Mouse (Mus musculus) bone marrow, adult 2 months (tissue): ENCODE results near the gene Gm11084. TPM values are rescaled to one million over a fixed set of nuclear protein-coding genes. Genes with fewer than 3 reads are reported as not detected.

Source experiments
- H3K27ac ChIP-seq: fragments of 200-500 bp; 2 replicates; pipeline ENCODE4 v1.5.1; 2012; ENCODE audit warnings: low read depth, mild to moderate bottlenecking, control low read depth, inconsistent platforms, low read length; ENCODE audit not compliant: control insufficient read depth, poor library complexity, insufficient read depth
- H3K4me1 ChIP-seq: fragments of 200-500 bp; 2 replicates; pipeline ENCODE4 v1.6.1; 2011; ENCODE audit warnings: low read length; ENCODE audit not compliant: control insufficient read depth, insufficient read depth
- H3K4me3 ChIP-seq: fragments of 200-500 bp; replicated peaks from 2 replicates; pipeline ENCODE3; 2011; ENCODE audit warnings: mild to moderate bottlenecking, low read depth, low read length, control low read depth; ENCODE audit not compliant: control insufficient read depth
- CTCF ChIP-seq: fragments of 200-500 bp; IDR thresholded peaks from 2 replicates; pipeline ENCODE4 v1.5.1; 2011; ENCODE audit warnings: low read length, control low read depth; ENCODE audit not compliant: control insufficient read depth, insufficient read depth
- POLR2A ChIP-seq: fragments of 200-500 bp; IDR thresholded peaks from 2 replicates; pipeline ENCODE4 v1.6.1; 2011; ENCODE audit warnings: low read depth, mild to moderate bottlenecking, control low read depth, low read length, borderline replicate concordance; ENCODE audit not compliant: control insufficient read depth
- WGBS: fragments of 180-500 bp; shearing (Covaris S2); methylation state at CpG from one replicate; pipeline ENCODE4 v1.1.7; 2018; 5-methylcytosine and 5-hydroxymethylcytosine counted together
- polyA plus RNA-seq: library from polyadenylated mRNA; stranded (reverse); fragments of >200 nt; gene quantifications from 2 replicates; pipeline ENCODE4 v1.2.4, GENCODE M21; 2011; ENCODE audit warnings: low replicate concordance; ENCODE audit not compliant: missing spikeins, insufficient read depth, insufficient read length

Gene Gm11084
- polyA plus RNA-seq, 1 experiment = not detected

DNA sequence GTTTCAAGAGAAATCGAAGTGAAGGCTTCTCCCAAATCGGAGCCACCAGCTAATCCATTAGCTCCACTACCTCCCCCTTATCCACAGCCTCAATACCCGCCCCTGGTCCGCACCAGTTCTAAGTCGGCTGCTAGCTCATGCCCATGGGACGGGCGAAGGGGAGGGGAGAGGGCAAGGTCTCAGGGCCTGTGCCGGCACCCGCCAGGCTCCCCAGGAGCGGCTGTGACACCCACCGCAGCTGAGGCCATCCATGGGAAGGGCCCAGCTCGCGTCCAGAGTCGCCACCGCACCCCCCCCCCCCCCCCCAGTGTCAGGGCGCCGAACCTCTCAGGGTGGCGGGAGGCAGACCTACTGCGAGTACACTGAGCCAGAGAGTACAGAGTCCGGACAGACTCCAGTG lies 26.1 kb upstream of the Gm11084 start:
- TF ChIP-seq POLR2A (no peak), CTCF (no peak)
- no peak overlapping the region for H3K4me3 ChIP-seq
- no peak overlapping the region for H3K27ac ChIP-seq
- WGBS = 72% methylated on average over 19 of the region's 20 CpGs
- peaks cover 2% of the 10 kb centered on the region for H3K4me1 ChIP-seq

DNA sequence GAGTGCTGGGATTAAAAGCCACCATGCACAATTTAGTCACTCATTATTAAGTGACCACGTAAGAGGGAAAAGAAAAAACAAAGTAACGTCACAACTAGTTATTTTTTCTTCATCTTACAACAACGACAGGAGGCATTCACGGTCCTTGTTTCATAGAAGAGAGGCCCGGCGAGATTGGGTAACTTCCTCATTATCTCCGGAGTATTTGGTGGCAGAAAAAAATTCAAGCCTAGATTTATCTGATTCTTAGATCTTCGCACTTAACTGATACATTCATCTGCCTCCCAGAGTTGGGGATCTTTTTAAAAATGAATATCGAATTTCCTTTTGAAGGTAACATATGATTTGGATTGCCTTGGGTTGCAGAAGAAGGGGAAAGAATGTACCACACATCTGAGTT lies 21.0 kb upstream of the Gm11084 start:
- Histone ChIP-seq H3K4me1 (peaks cover 5% of the 10 kb centered on the region; the same call in 1 of the 2 replicates), H3K27ac (peak overlapping the region; percentile 12; the same call in 1 of the 2 replicates), H3K4me3 (no peak overlapping the region)
- WGBS = 30% methylated on average over 9 of the region's 9 CpGs
- TF ChIP-seq CTCF = no peak
- TF ChIP-seq POLR2A = no peak

DNA sequence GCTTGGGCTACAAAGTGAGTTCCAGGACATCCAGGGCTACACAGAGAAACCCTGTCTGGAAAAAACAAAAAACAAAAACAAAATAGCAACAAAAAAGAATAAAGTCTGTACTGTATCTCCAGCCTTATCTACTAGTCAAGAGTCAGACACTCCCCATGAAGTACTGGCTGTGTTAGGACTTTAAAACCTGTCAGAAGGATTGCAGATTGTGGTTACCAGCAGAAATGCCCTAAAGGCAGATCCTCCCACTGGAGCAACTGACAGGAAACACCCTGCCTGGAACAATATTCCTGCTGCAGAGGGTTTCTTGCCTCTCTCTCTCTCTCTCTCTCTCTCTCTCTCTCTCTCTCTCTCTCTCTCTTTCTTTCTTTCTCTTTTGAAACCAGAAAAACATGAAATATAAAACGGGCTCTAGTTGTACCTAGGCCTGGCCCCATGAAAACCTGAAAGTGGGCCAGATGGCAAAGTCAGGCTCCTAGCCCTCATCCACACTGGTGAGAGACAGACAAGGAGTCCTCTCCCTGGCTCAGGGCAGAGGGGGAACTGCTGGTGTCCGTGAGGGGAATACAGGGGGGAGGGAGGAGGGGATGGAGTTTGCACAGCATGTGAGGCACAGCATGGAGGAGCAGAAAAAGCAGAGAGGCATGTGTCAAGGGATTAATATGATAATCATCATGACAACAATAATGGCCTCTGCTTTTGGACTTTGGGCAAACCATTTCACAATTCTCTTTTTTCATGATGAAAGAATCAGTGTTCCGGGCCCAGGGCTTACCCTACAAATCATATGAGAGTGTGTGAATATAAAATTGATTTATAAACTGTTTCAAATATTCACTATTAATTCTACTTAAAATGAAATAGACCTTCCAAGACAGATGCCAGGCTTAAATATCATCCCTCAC lies 19.3 kb upstream of the Gm11084 start:
- peak overlapping the region; percentile 6; the same call in 1 of the 2 replicates for H3K27ac ChIP-seq
- H3K4me3 ChIP-seq = no peak overlapping the region
- 27% methylated on average over 3 of the region's 3 CpGs for WGBS
- H3K4me1 ChIP-seq = peaks cover 5% of the 10 kb centered on the region; the same call in 1 of the 2 replicates
- TF ChIP-seq CTCF (no peak), POLR2A (no peak)

DNA sequence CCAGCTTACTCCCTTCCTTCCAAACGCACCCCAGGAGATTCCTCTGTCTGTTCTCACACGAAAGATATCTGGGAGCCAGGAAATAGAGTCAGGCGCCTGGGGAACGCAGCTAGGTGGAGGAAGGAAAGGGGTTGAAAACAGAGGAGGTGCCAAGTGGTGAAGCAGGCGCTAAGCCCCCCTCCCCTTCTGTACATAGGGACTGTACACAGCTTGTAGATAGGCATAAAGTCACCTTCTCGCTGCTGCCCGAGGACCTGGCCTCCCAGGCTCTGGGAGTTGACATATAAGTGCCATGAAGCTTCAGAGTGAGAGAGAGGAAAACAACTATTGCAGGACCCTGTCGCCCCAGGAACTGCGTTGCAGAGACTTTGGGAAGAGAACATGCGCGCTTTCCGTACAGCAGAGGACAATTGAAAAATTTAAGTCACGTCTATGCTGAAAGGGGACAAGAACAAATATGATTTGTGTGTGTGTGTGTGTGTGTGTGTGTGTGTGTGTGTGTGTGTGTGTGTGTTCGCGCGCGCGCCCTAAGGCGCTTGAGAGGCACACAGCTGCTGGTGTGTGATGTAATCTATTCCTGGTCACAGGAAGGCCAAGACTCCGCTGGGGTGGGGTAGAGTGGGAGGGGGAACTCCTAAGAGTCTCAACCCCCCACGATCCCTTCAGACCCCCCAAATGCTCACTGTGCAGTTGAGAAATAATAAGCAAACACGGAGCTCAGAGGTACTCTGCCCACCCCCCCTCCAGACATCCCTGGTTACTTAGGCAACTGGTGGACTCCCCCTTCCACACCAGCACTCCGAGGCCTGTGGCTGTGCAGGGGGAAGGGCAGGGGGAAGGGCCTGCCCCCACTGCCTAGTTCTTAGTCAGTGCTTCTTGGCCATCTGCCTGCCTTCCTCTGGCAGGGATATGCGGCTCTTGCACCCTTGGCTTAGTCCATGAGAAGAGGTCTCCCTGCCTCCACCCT lies 17.5 kb upstream of the Gm11084 start:
- TF ChIP-seq CTCF (no peak), POLR2A (no peak)
- H3K4me3 ChIP-seq = no peak overlapping the region
- peaks cover 5% of the 10 kb centered on the region; the same call in 1 of the 2 replicates for H3K4me1 ChIP-seq
- peak overlapping the region; percentile 55 for H3K27ac ChIP-seq
- 2% methylated on average over 24 of the region's 24 CpGs for WGBS

DNA sequence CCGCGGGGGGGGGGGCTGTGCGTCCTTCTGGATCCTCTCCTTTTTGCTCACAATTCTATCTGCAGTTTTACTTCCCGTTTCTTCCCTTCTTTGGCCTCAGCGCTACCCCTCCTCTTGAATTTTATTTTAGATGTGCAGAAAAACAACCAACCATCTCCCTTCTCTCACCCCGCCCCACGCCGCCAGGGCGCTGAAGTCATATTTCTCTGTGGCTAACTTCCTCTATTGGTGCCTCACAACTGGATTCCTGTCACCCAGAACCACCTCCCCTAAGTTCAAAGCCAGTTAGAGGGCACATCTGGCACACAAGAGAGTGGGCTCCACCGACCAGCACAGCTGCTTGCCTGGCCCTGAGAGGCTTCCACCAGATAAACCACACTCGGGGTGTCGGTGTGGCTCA lies 16.5 kb upstream of the Gm11084 start:
- Histone ChIP-seq H3K27ac (peak overlapping the region; percentile 82), H3K4me3 (peak overlapping the region; percentile 21), H3K4me1 (peaks cover 5% of the 10 kb centered on the region; the same call in 1 of the 2 replicates)
- TF ChIP-seq CTCF (peak; percentile 25; the same call in 1 of the 2 replicates), POLR2A (peak; percentile 39; the same call in 1 of the 2 replicates)
- WGBS = 2% methylated on average over 10 of the region's 12 CpGs

DNA sequence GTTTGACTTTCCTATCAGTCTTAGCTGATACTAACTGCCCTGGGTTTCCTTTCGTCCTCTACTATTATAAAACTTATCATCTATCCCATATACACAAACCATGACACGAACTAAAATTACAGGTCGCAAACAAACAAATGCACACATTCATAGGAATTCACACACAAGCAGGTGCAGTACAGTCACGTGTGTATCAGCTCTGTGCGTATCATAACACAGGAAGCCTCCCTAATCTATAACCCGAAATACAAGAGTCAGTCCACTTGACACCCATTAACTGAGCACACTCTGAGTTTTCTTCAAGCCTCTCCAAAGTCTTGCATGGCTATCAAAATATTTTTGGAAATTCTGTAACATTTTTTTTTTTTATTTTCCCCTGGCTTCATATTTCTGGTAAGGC lies 15.9 kb upstream of the Gm11084 start:
- TF ChIP-seq POLR2A (no peak), CTCF (no peak)
- peaks cover 6% of the 10 kb centered on the region; the same call in 1 of the 2 replicates for H3K4me1 ChIP-seq
- WGBS = 55% methylated on average over 6 of the region's 6 CpGs
- H3K27ac ChIP-seq = no peak overlapping the region
- H3K4me3 ChIP-seq = no peak overlapping the region

DNA sequence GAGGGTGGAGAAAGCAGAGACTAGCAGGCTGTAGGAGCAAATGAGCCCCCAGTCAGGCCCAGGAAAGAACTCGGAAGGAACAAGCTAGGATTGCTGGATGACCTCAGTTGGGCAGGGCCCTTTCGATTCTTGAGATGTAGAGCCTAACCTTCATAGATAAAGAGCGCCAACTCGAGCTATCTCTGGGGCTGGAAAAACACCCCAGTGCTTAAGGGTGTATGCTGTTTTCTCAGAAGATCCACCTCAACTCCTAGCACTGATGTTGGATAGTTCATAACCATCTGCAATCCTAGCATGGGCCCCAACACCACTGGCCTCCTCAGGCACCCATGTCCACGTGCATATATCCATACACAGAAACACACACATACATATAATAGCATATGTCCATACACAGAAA lies 15.5 kb upstream of the Gm11084 start:
- TF ChIP-seq CTCF (no peak), POLR2A (no peak)
- H3K4me3 ChIP-seq = no peak overlapping the region
- WGBS = 58% methylated on average over 5 of the region's 5 CpGs
- H3K27ac ChIP-seq = peak overlapping the region; percentile 54
- H3K4me1 ChIP-seq = peaks cover 6% of the 10 kb centered on the region; the same call in 1 of the 2 replicates
